Mouse (Mus musculus): ENCODE results near the gene Socs5. TPM values are rescaled to one million over a fixed set of nuclear protein-coding genes. Genes with fewer than 3 reads are reported as not detected.

Socs5 gene
- polyA plus RNA-seq, 1 experiment from 2014 or later = 12.0 TPM

DNA sequence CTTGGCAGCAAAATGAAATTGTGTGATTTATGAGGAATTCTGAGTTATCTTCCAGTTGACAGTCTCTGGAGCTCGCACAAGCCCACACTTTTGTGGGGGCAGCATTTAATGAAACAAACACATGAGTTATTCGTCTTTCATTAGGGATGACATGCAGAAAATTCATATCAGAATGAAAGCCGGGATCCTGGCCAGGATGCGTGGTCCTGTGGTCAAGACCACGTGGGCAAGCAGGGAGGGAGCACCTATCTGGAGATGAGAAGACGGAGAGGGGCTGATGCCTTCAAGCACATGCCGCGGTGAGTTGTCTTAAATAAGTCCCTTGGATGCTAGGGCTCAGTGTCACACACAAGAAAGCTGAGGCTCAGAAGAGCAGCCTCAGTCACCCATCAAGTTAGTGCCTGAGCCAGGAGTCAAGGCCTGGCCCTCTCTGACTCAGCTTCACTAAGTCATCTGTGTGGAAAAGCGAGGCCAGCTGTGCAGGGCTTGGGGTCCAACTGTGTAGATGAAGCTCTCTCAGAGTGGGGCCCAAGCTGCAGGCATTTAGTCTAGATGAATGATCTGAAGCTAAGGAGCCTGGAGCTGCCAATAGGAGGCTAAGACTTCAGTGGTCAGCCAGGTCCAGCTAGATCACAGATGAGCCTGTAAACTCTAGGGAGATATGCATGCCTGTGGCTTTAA lies 67.3 kb downstream of the Socs5 start:
- peaks cover 10% of the 10 kb centered on the region for H3K4me1 ChIP-seq
- no peak for ATAC-seq (replicated peaks)
- H3K4me2 ChIP-seq (replicated peaks) = no peak overlapping the region
- no peak overlapping the region for H3K27ac ChIP-seq (replicated peaks)
- no peak overlapping the region for H3K9ac ChIP-seq (replicated peaks)
- 92% methylated on average over 9 of the region's 9 CpGs for WGBS
- H3K4me3 ChIP-seq = no peak overlapping the region
- H3K36me3 ChIP-seq = no peaks in the 10 kb centered on the region
- no peaks in the 10 kb centered on the region for H3K27me3 ChIP-seq
- no peaks in the 10 kb centered on the region; the same call in 1 of the 2 replicates for H3K9me3 ChIP-seq

DNA sequence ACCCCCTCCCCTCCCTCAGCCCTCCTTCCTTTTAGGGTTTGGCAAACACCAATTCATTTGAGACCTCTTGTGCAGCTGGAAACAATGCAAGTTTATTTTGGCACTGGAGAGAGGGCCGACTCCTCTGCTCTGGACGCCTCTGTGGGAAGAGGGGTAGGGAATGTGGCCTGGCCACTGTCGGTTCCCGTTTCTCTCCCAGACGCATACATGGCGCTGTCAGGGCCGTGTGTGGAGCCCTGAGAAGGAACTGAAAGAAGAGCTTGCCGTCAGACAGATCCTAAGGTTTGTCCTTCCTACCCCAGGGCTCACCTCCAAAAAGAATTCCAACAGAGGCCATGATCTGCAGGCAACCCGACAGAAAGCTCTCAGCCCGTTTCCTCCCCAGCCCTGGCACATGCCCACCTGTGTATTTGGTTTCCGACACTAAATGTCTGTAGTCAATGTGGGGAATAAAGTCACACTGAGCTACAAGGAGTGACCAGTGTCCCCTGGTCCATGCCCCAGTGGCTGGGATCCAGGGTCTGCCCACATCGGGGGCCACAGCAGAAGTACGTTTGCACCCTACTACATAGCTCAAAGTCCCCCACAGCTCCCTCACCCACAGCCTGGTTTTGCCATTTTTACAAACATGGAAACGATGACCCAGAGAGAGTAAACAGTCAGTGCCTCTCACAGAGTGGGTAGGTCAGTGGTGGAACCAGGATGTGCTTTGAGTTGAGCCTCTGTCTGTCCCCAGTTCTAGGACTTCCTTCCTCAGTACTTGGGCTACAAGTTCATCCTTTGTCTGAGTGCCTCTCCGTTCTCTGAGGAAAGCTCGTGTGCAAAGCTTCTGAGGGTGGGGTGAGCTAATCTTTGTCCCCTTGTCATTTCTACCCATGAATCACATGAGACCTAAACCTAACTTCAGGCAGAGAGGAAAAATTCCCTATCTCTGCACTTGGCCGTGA lies 68.9 kb downstream of the Socs5 start:
- Histone ChIP-seq H3K4me3 (no peak overlapping the region), H3K9me3 (no peaks in the 10 kb centered on the region; the same call in 1 of the 2 replicates), H3K4me1 (peaks cover 10% of the 10 kb centered on the region), H3K27me3 (no peaks in the 10 kb centered on the region), H3K4me2 (replicated peaks) (no peak overlapping the region), H3K36me3 (no peaks in the 10 kb centered on the region), H3K27ac (replicated peaks) (no peak overlapping the region), H3K9ac (replicated peaks) (no peak overlapping the region)
- 79% methylated on average over 17 of the region's 17 CpGs for WGBS
- no peak for ATAC-seq (replicated peaks)

DNA sequence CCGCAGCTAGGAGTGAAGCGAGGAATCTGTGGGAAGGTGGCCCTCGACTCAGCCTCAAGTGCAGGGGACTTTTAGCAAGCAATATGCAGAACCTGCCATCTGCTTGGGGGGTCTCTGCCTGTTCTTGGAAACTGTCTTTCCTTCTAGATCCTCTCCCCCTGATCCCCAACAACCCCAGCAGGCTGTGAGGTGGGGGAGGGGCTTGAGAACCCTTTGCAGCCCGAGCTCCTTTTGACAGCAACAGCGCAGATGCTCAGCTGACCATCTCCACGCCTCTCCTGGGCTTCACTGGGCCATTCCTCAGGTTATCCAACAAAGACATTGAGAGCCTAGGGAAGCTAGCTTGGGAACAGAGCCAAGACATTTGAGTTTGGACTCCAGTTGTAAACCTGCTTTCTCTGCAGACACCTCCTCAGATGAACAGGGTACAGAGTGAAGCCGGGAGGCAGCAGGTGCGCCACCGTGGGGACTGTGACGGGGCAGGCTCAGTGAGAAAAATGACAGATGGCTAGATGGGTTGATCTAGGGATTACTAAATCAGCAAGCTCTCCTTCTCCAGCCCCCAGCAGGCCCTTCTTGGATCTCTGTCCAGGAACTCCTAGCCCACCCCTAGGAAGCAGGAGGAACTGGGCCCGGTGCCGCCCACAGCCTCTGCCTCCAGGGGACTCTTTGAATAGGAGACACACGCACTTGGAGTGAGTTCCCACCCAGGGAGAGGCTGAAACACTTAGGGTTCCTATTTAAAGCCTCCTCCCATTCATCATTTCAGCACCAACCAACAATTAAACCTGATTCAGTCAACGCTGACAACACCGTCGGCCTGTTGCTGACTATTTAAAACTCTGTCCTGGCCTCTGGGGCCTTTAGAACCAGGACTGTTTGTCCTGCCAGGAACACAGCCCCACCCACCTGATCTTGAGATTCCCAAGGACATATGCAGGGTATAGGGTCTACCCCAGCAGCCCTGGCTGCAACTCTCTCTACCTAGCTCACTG lies 71.4 kb downstream of the Socs5 start:
- Histone ChIP-seq H3K4me3 (no peak overlapping the region), H3K27ac (replicated peaks) (no peak overlapping the region; the same call in 1 of the 2 replicates), H3K27me3 (no peaks in the 10 kb centered on the region), H3K4me2 (replicated peaks) (no peak overlapping the region), H3K36me3 (no peaks in the 10 kb centered on the region), H3K4me1 (peaks cover 10% of the 10 kb centered on the region), H3K9me3 (no peaks in the 10 kb centered on the region), H3K9ac (replicated peaks) (no peak overlapping the region)
- WGBS = 30% methylated on average over 16 of the region's 16 CpGs
- peak; percentile 72 for ATAC-seq (replicated peaks)

DNA sequence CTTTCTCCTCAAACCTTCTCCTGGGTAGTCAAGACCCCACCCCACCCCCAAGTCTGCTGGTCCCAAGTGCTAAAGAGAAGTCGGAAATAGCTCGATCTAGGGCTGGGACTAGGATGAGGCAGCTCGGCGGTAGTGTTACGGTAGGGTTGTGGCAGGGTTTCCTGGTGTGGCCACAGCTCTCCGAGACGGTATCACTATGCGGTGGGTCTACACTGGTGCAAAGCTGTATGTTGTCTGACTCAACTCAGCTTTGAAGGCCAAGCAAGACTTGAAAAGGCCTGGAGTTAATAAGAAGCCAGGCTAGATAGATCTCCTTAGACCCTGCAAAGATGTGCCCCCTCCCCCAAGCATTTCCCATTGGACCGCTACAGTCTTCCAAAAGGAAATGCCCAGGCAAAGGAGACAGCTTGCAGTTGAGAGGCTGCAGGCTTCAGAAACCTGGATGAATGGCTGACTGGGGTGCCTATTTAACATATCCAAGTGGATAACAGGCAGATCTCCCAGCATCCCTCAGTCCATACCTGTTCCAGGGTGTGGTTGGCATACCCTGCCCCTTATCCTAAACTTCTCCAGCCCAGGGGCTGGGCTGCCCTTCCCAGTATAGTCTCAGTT lies 72.6 kb downstream of the Socs5 start:
- peaks cover 10% of the 10 kb centered on the region for H3K4me1 ChIP-seq
- WGBS = 91% methylated on average over 9 of the region's 9 CpGs
- H3K9me3 ChIP-seq = no peaks in the 10 kb centered on the region
- no peak overlapping the region for H3K9ac ChIP-seq (replicated peaks)
- no peak for ATAC-seq (replicated peaks)
- no peaks in the 10 kb centered on the region for H3K27me3 ChIP-seq
- H3K36me3 ChIP-seq = no peaks in the 10 kb centered on the region
- H3K4me3 ChIP-seq = no peak overlapping the region
- H3K4me2 ChIP-seq (replicated peaks) = no peak overlapping the region
- no peak overlapping the region for H3K27ac ChIP-seq (replicated peaks)

DNA sequence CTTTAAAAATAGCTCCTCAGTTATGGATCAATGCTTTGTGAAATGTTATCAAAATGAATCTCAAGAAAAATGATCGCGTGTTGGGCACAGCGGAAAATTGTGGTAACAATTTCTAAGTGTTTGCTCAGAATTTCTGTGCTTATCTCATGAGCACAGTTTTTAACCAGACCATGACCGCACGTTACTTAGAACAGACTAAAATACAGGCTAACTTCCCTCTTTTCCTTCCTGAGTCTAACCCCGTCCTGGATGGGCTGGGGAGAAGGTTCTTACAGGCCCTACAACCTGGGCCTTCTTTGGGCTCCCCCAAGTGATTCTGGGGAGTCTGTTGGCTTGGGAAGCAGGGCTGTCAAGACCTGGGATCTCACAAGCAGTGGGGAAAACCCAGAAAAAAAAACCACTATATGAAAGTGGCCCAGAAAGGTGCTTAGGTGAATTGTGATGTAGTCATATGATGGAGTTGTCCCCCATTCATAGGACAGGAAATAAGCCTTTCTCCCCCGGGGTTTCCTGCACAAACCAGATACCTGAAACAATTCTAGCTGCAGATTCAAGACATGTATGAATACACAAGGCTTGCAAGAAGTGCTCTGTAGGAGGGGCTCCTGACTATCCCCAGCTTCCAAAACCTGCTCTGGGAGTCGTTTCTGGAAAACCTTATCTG lies 74.3 kb downstream of the Socs5 start:
- 90% methylated on average over 8 of the region's 8 CpGs for WGBS
- ATAC-seq (replicated peaks) = no peak
- Histone ChIP-seq H3K4me3 (no peak overlapping the region), H3K27me3 (no peaks in the 10 kb centered on the region), H3K9ac (replicated peaks) (no peak overlapping the region), H3K9me3 (no peaks in the 10 kb centered on the region), H3K36me3 (no peaks in the 10 kb centered on the region), H3K4me1 (peaks cover 10% of the 10 kb centered on the region), H3K27ac (replicated peaks) (no peak overlapping the region), H3K4me2 (replicated peaks) (no peak overlapping the region)

DNA sequence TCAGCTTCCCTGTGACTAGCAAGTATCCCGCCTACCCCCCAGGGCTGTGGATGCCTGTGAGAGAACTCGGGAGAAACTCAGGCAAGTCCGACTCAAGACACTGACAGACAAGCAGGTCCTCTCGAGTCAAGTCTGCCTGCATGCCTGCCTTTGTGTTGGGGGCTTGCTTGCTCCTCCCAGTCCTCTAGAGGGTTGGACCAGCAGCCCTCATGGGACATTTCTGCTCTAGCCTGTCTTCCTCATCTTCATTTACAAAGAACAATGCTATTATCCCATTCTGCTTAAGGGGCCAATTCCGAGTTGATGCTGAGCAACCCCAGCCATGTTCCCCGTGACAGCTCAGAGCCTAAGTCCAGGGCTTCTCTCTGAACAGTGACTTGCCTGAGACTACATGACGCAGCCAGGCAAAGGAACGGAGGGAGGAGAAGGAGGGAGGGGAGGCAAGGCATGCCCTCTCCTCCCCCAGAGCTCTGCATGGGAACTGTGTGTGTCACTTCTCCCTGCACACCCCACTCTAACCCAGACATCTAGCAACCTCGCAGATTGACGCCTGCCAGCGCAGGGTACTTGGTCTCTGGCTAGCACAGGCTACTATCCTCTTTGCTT lies 78.1 kb downstream of the Socs5 start:
- no peak for ATAC-seq (replicated peaks)

DNA sequence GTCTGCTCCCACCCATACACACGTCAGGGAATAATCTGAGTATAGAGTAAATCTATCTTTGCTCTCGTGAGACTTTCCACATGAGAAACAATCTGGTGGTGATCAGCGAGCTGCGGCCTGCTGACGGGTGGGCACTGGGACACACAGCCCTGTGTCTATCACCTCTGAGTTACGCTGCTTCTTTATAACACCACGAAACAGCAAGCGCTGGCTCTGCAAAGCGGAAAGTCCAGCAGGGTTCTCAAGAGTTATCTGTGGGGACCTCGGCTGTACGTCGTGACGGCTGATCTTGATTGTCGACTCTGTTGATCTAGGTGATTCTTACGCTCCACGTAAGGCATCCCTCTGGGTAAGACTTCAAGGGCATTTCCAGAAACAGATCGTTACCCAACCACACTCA lies 79.5 kb downstream of the Socs5 start:
- Histone ChIP-seq H3K27ac (replicated peaks) (no peak overlapping the region), H3K4me3 (no peak overlapping the region), H3K4me1 (no peaks in the 10 kb centered on the region), H3K4me2 (replicated peaks) (no peak overlapping the region), H3K27me3 (no peaks in the 10 kb centered on the region), H3K36me3 (no peaks in the 10 kb centered on the region), H3K9ac (replicated peaks) (no peak overlapping the region), H3K9me3 (no peaks in the 10 kb centered on the region)
- WGBS = 80% methylated on average over 17 of the region's 17 CpGs
- no peak for ATAC-seq (replicated peaks)

More for the DNA sequence above, 78.1 kb downstream of the Socs5 start:
- Histone ChIP-seq H3K4me1 (no peaks in the 10 kb centered on the region), H3K27ac (replicated peaks) (no peak overlapping the region), H3K36me3 (no peaks in the 10 kb centered on the region), H3K4me2 (replicated peaks) (no peak overlapping the region), H3K4me3 (no peak overlapping the region), H3K9me3 (no peaks in the 10 kb centered on the region), H3K27me3 (no peaks in the 10 kb centered on the region), H3K9ac (replicated peaks) (no peak overlapping the region)
- WGBS = 28% methylated on average over 11 of the region's 11 CpGs

Small RNA genes lying within 50 kb of the gene (microRNA-seq; reads per million reads assigned to microRNA genes)
- gene Gm22346 = not detected

Other genes starting within 250 kb of the Socs5 start
- gene Tmem247, start 190.3 kb upstream of the Socs5 start, polyA plus RNA-seq (2015; fragmentation: Nextera tagmentation; extraction: Ambion mirVana) = not detected in 2 replicates
- 0.19 TPM in 1 of 2 replicates, not detected in the other for gene Atp6v1e2, start 159.8 kb upstream of the Socs5 start, polyA plus RNA-seq (2015; fragmentation: Nextera tagmentation; extraction: Ambion mirVana)
- 4.9 and 5.3 TPM in 2 replicates for gene Rhoq, start 144.6 kb upstream of the Socs5 start, polyA plus RNA-seq (2015; fragmentation: Nextera tagmentation; extraction: Ambion mirVana)
- 30.2 and 33.0 TPM in 2 replicates for gene Pigf, start 82.3 kb upstream of the Socs5 start, polyA plus RNA-seq (2015; fragmentation: Nextera tagmentation; extraction: Ambion mirVana)
- gene Cript, start 82.1 kb upstream of the Socs5 start, polyA plus RNA-seq (2015; fragmentation: Nextera tagmentation; extraction: Ambion mirVana) = 228 and 240 TPM in 2 replicates
- gene Mcfd2, start 158.3 kb downstream of the Socs5 start, polyA plus RNA-seq (2015; fragmentation: Nextera tagmentation; extraction: Ambion mirVana) = 53.3 and 53.8 TPM in 2 replicates
- gene Ttc7, start 175.2 kb downstream of the Socs5 start, polyA plus RNA-seq (2015; fragmentation: Nextera tagmentation; extraction: Ambion mirVana) = 4.5 and 4.8 TPM in 2 replicates

Data from forebrain, embryonic 15.5 days (tissue).